Mouse (Mus musculus) midbrain, embryonic 13.5 days (tissue): Measurements from ENCODE around the gene Bche. TPM values are rescaled to one million over a fixed set of nuclear protein-coding genes. Genes with fewer than 3 reads are reported as not detected.
A peak's percentile ranks its signal among the peaks of the same experiment; 100 is the strongest.

ENCODE experiments used
- ATAC-seq: fragments of 200-750 bp; cut with Nextera tagmentation; 2 replicates; pipeline ENCODE4 v1.8.0; 2017; ENCODE audit warnings: mild to moderate bottlenecking, moderate TSS enrichment, moderate library complexity
- H3K27ac ChIP-seq: fragments of 300-500 bp; sonication (generic); 2 replicates; pipeline ENCODE4 v1.5.1; 2015; ENCODE audit warnings: inconsistent platforms, mild to moderate bottlenecking, moderate library complexity
- H3K27me3 ChIP-seq: fragments of 300-500 bp; sonication (generic); 2 replicates; pipeline ENCODE4 v1.6.1; 2015; ENCODE audit warnings: mild to moderate bottlenecking, inconsistent platforms
- H3K36me3 ChIP-seq: fragments of 300-500 bp; sonication (generic); 2 replicates; pipeline ENCODE4 v1.6.1; 2015; ENCODE audit warnings: mild to moderate bottlenecking, inconsistent platforms
- H3K4me1 ChIP-seq: fragments of 300-500 bp; sonication (generic); replicated peaks from 2 replicates; pipeline ENCODE4 v1.6.1; 2015; ENCODE audit warnings: inconsistent platforms
- H3K4me2 ChIP-seq: fragments of 300-500 bp; sonication (generic); replicated peaks from 2 replicates; pipeline ENCODE4 v1.6.1; 2015; ENCODE audit warnings: moderate library complexity, mild to moderate bottlenecking, inconsistent platforms
- H3K4me3 ChIP-seq: fragments of 300-500 bp; sonication (generic); replicated peaks from 2 replicates; pipeline ENCODE4 v1.5.1; 2015; ENCODE audit warnings: mild to moderate bottlenecking, inconsistent platforms
- H3K9ac ChIP-seq: fragments of 300-500 bp; sonication (generic); replicated peaks from 2 replicates; pipeline ENCODE4 v1.6.1; 2015; ENCODE audit warnings: mild to moderate bottlenecking, inconsistent platforms
- H3K9me3 ChIP-seq: fragments of 300-500 bp; sonication (generic); 2 replicates; pipeline ENCODE4 v1.6.1; 2016; ENCODE audit warnings: mild to moderate bottlenecking, inconsistent platforms
- WGBS: fragments of 180-500 bp; shearing (Covaris S2); methylation state at CpG from one replicate; pipeline ENCODE4 v1.1.7; 2015; 5-methylcytosine and 5-hydroxymethylcytosine counted together
- polyA plus RNA-seq: library from polyadenylated mRNA; unstranded; fragments of >200 nt; fragmentation: Nextera tagmentation; extraction: Ambion mirVana; gene quantifications from 2 replicates; pipeline ENCODE4 v1.2.1, GENCODE M21; 2015

The Bche gene
- polyA plus RNA-seq, 1 experiment from 2014 or later = 1.6 TPM

DNA sequence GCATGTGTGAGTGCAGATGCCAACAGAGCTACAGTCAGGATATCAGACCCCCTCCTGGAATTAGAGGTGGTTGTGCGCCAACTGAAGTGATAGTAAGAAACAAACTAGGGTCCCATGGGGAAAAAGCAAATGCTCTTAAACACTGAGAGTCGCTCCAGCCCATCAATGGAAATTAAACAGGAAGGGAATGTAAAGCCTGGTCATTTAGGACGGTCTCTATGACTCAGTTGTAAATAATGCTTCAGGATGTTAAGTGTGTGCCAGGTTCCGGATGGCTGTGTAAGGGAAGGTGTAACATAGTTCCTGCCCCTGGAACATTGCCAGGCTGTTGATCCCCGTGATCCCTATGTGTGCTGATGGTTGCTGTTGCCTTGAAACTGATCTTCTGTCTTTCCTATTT, 40.0 kb downstream of the Bche start:
- Histone ChIP-seq H3K4me3 (no peak overlapping the region), H3K4me2 (no peak overlapping the region), H3K27ac (no peak overlapping the region), H3K36me3 (no peaks in the 10 kb centered on the region), H3K9me3 (no peaks in the 10 kb centered on the region), H3K4me1 (no peaks in the 10 kb centered on the region), H3K9ac (no peak overlapping the region), H3K27me3 (no peaks in the 10 kb centered on the region)
- no peak for ATAC-seq
- 94% methylated on average over 5 of the region's 5 CpGs for WGBS

DNA sequence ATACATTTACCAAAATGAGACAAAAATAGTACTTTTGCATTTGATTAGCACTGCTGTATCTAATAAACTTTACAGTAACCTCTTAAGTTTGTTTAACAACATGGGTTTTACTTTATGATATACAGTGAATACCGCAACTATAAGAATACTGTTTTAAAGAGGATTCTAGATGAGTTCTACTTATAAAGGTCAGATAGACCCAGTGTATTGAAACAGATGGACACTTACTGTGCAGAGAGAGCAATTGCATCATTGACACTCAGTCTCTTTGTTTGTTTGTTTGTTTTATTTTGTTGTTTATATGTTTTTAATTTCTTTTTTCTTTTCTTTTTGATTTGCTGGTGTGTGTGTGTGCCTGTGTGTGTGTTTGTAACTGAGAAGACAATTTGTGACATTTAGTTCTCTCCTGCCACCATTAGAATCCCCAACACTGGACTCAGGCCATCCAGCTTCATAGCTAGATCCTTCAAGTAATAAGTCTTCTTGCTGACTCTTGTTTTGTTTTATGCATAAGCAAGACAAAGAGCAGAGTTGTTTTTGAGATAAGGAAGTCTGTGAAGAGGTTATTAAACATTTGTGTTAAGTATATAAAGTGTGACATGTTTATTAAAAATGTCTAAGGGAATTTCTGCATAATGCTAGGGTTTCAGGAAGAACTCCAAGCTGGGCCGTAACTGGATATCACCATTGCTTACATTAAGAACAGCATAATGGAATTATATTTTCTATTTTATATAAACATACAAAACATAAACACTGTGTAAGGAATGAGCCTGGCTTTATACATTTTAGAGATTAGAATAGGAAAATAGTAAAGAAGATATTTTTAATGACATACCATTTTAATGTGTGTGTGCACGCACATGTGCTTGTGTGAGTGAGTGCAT, 40.7 kb downstream of the Bche start:
- H3K4me2 ChIP-seq = no peak overlapping the region
- H3K27ac ChIP-seq = no peak overlapping the region
- H3K27me3 ChIP-seq = no peaks in the 10 kb centered on the region
- no peak for ATAC-seq
- H3K4me3 ChIP-seq = no peak overlapping the region
- 96% methylated on average over 3 of the region's 3 CpGs for WGBS
- no peaks in the 10 kb centered on the region for H3K36me3 ChIP-seq
- H3K9me3 ChIP-seq = no peaks in the 10 kb centered on the region
- no peak overlapping the region for H3K9ac ChIP-seq
- no peaks in the 10 kb centered on the region for H3K4me1 ChIP-seq

DNA sequence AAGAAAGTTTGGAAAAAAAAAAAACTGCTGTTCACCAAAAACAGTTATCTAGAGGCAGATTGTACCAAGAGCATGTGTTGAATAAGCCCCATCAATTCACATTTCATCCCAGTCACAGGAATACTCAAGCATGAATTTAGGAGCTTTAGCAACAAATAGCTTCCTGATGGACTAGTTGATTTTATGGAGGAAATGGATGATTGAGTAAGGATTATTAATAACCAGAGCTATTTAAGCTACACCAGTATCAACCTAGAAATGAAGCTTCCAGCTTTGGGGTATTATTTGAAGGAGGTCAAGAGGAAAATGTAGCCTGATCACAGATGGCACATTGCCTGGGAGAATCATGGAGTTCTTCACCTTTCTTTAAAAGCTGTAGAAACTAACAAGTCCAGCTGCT, 57.9 kb downstream of the Bche start:
- ATAC-seq = no peak
- no peak overlapping the region for H3K27ac ChIP-seq
- H3K4me1 ChIP-seq = no peaks in the 10 kb centered on the region
- H3K27me3 ChIP-seq = no peaks in the 10 kb centered on the region
- H3K4me2 ChIP-seq = no peak overlapping the region
- H3K9ac ChIP-seq = no peak overlapping the region
- no peaks in the 10 kb centered on the region for H3K36me3 ChIP-seq
- no peak overlapping the region for H3K4me3 ChIP-seq
- H3K9me3 ChIP-seq = no peaks in the 10 kb centered on the region

DNA sequence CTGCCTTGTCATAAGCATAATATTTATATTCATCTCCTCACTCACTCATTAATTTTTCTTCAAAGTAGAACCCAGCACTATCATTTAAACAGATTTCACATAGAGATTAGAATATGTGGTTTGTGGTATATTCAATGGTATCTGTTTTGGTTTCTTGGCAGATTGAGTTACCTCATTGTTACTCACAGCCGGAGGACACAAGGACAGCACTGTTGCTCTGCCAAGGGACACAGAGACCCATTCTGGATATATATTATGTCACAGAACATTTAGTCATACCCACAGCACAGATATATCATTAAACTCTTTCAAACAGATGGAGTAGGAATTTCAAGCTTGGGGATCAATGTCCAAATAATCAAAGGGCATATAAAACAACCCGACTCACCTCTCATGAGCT, 61.2 kb downstream of the Bche start:
- Histone ChIP-seq H3K4me3 (no peak overlapping the region), H3K4me1 (no peaks in the 10 kb centered on the region), H3K36me3 (no peaks in the 10 kb centered on the region), H3K27ac (no peak overlapping the region), H3K9ac (no peak overlapping the region), H3K4me2 (no peak overlapping the region), H3K27me3 (no peaks in the 10 kb centered on the region), H3K9me3 (no peaks in the 10 kb centered on the region)
- no peak for ATAC-seq
- WGBS = 93% methylated on average over 2 of the region's 2 CpGs

DNA sequence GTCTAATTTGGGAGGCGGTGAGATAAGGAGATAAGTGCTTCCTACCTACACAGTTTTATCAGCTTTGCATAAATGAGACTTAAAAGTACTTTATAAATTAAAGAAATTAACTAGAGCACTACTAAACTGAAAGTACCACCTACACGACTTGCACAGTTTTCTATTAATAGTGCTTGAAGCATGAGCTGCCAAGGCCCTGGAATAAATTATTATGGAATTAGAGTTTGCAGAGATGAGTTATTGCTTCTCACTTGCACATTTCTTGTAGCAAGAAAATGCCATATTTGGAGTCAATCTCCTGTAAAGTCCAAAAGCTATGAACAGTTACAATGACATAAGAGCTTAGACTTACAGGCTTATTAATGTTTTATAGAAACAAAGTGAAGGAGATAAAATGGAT, 96.8 kb downstream of the Bche start:
- Histone ChIP-seq H3K27me3 (no peaks in the 10 kb centered on the region), H3K4me3 (no peak overlapping the region), H3K4me2 (no peak overlapping the region), H3K36me3 (no peaks in the 10 kb centered on the region), H3K9ac (no peak overlapping the region), H3K9me3 (no peaks in the 10 kb centered on the region), H3K4me1 (no peaks in the 10 kb centered on the region), H3K27ac (no peak overlapping the region)
- WGBS = 85% methylated on average over 2 of the region's 2 CpGs
- no peak for ATAC-seq

DNA sequence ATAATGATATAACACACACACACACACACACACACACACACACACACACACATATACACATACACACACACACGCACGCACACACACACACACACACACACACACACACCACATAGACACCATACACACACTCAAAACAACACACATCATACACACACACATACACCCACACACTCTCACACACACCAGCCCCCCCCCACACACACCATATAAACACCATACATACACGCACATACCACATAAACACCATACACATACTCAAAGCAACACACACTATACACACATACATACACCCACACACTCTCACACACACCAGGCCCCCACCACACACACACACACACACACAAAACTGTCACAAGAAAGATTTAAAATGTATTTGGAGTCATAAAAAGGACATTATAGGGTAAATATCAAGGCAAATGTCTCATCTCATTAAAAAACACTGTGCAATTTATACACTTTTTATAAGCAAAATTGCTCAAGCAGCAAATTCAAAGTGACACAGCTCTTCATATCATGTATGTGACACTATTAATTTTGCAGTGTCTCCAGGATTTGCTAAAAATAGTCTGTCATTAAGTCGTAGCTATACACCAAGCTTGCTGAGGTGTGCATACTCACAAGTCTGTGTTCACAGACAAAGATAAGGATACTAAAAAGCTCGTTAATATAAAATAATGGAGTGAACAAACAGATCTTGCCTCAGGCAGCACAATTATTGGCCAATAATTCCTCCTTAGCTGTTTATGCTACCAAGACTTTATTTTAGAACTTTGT, 116.3 kb downstream of the Bche start:
- Histone ChIP-seq H3K27me3 (no peaks in the 10 kb centered on the region), H3K4me2 (no peak overlapping the region), H3K36me3 (no peaks in the 10 kb centered on the region), H3K4me1 (no peaks in the 10 kb centered on the region), H3K27ac (no peak overlapping the region), H3K9me3 (no peaks in the 10 kb centered on the region), H3K4me3 (no peak overlapping the region), H3K9ac (no peak overlapping the region)
- peak; percentile 67; the same call in 1 of the 2 replicates for ATAC-seq
- WGBS = 89% methylated on average over 5 of the region's 5 CpGs
